Comparison of ENCODE assay signal across 9 mouse cellular contexts in genomic region chr1:162196812-162197680, GRCm38 (mm10).
DNase-seq lines count a peak whose midpoint lies in the region; ATAC-seq lines count a peak whose summit lies in the region.
"Had no signal": no experiment of that assay in that cellular context is flagged by ENCODE, and none has a peak within 500 bp of the region (broad histone marks: within the 10 kb centered on the region; RNA-seq: fewer than 3 reads in every experiment).

No protein-coding gene starts in this region.

- H3K4me2 ChIP-seq in embryonic facial prominence, embryonic 12.5 days (replicated peaks) = no peak overlapping the region
- no peak overlapping the region for H3K4me2 ChIP-seq in limb, embryonic 13.5 days (replicated peaks)

- 0 out of 2 replicates have a peak, but pooled peaks have one; percentile 15 for ATAC-seq in embryonic facial prominence, embryonic 12.5 days (ENCODE audit: insufficient number of reproducible peaks, insufficient read depth, low FRiP score, low TSS enrichment)
- ATAC-seq in limb, embryonic 13.5 days (ENCODE audit: low FRiP score, low read depth) = no peak

- intact Hi-C loops in heart, postnatal 14 days (cut with DNase I) = no loop called here

- no peaks in the 10 kb centered on the region for H3K9me3 ChIP-seq in heart, embryonic 10.5 days
- no peaks in the 10 kb centered on the region for H3K9me3 ChIP-seq in embryonic facial prominence, embryonic 12.5 days
- H3K9me3 ChIP-seq in limb, embryonic 13.5 days = no peaks in the 10 kb centered on the region

- peak overlapping the region; percentile 36; the same call in 1 of the 2 replicates for H3K27ac ChIP-seq in heart, embryonic 10.5 days
- peak overlapping the region; percentile 67 for H3K27ac ChIP-seq in embryonic facial prominence, embryonic 12.5 days
- peak overlapping the region; percentile 56 for H3K27ac ChIP-seq in limb, embryonic 13.5 days

- H3K4me1 ChIP-seq in heart, embryonic 10.5 days = peaks cover 31% of the 10 kb centered on the region
- peaks cover 15% of the 10 kb centered on the region for H3K4me1 ChIP-seq in embryonic facial prominence, embryonic 12.5 days
- H3K4me1 ChIP-seq in limb, embryonic 13.5 days = peaks cover 19% of the 10 kb centered on the region

- H3K9ac ChIP-seq in embryonic facial prominence, embryonic 12.5 days = no peak overlapping the region
- no peak overlapping the region for H3K9ac ChIP-seq in limb, embryonic 13.5 days

- no peak for DNase-seq in heart, embryonic 10.5 days (ENCODE audit: low spot score)
- no peak for DNase-seq in heart, postnatal 14 days
- DNase-seq in MN1 (ENCODE audit: low spot score) = peak; percentile 88
- DNase-seq in adrenal gland, adult 8-10 months = no peak
- no peak for DNase-seq in ovary, postnatal 36 days (ENCODE audit: low spot score)
- no peak for DNase-seq in spleen, postnatal 4 days (ENCODE audit: low spot score in 2 of 2)
- DNase-seq: adrenal gland, adult 2 months had no signal

- no peak overlapping the region for H3K4me3 ChIP-seq in heart, embryonic 10.5 days
- H3K4me3 ChIP-seq in embryonic facial prominence, embryonic 12.5 days = no peak overlapping the region
- no peak overlapping the region for H3K4me3 ChIP-seq in limb, embryonic 13.5 days

- WGBS in heart, embryonic 10.5 days = 74% methylated on average over 9 of the region's 9 CpGs
- 57% methylated on average over 9 of the region's 9 CpGs for WGBS in embryonic facial prominence, embryonic 12.5 days
- WGBS in limb, embryonic 13.5 days = 67% methylated on average over 9 of the region's 9 CpGs

- H3K36me3 ChIP-seq in heart, embryonic 10.5 days = no peaks in the 10 kb centered on the region
- H3K36me3 ChIP-seq in embryonic facial prominence, embryonic 12.5 days = no peaks in the 10 kb centered on the region
- no peaks in the 10 kb centered on the region for H3K36me3 ChIP-seq in limb, embryonic 13.5 days

- no peaks in the 10 kb centered on the region for H3K27me3 ChIP-seq in heart, embryonic 10.5 days (ENCODE audit: insufficient read depth, poor library complexity, severe bottlenecking)
- H3K27me3 ChIP-seq in embryonic facial prominence, embryonic 12.5 days = no peaks in the 10 kb centered on the region
- no peaks in the 10 kb centered on the region for H3K27me3 ChIP-seq in limb, embryonic 13.5 days
